Mouse (Mus musculus): ENCODE data around the gene Alox5. TPM values are rescaled to one million over a fixed set of nuclear protein-coding genes. Genes with fewer than 3 reads are reported as not detected.

Alox5 gene
- total RNA-seq, 2 experiments from 2014 or later = 8.7 to 10.3 TPM

DNA sequence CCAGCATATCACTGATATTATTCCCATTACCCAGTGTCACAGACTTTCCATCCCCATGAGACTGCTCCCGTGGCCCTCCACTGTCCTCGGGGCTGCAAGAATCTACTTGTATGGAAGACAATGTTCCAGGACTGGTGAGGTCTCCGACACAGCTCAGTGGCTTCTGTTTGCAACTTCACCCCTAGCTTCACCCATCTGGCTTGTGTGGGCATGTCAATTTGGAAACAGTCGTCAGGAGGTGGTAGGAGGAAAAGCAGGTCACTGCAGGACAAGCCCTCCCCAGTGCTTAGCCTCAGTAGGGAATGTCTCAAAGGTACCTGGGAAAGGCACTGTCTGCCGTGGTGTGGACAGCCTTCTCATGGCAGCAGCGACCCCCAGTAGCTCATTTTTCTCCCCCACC, 41.3 kb downstream of the Alox5 start:
- no peak for DNase-seq (ENCODE audit: low spot score)
- intact Hi-C loops (cut with DNase I) = loop anchor here (5.0 kb wide), 1 partner anchor 278 kb away; no protein-coding TSS in a partner anchor

DNA sequence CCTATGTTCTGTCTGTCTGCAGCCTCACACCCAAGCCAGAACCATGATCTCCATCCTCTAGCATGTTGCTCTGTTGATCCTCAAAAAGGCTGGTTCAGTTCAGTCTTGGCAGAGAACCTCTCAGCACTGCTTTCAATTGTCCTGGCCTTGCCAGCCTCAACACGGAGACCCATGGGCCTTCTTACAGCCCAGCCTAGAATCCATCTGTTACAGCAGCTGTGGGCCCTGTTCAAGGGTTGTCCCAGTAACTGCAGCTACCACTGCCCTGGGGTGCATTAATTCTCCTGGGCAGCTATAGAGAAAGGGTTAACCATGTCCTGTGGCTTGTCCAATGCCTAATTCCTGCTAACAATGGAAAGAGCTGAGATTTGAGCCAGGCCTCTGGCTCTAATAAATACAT, 42.5 kb downstream of the Alox5 start:
- no peak for DNase-seq (ENCODE audit: low spot score)
- intact Hi-C loops (cut with DNase I) = loop anchor here (5.0 kb wide), 1 partner anchor 279 kb away; no protein-coding TSS in a partner anchor

GRCm38 (mm10) chr6:116417518-116418315, 43.3 kb downstream of the Alox5 start:
- no peak for DNase-seq (ENCODE audit: low spot score)
- intact Hi-C loops (cut with DNase I) = loop anchor here (5.0 kb wide), 1 partner anchor 280 kb away; no protein-coding TSS in a partner anchor

GRCm38 (mm10) chr6:116416000-116416552, 44.9 kb downstream of the Alox5 start:
- no peak for DNase-seq (ENCODE audit: low spot score)
- intact Hi-C loops (cut with DNase I) = loop anchor here (5.0 kb wide), 1 partner anchor 281 kb away; no protein-coding TSS in a partner anchor

- intact Hi-C loops (cut with DNase I) = loop anchor here (5.0 kb wide), 1 partner anchor 282 kb away; no protein-coding TSS in a partner anchor
- no peak for DNase-seq (ENCODE audit: low spot score)
Observed at GRCm38 (mm10) chr6:116415126-116415676, 45.8 kb downstream of the Alox5 start.

GRCm38 (mm10) chr6:116412546-116413325, 48.2 kb downstream of the Alox5 start:
- intact Hi-C loops (cut with DNase I) = no loop called here
- DNase-seq (ENCODE audit: low spot score) = no peak

DNA sequence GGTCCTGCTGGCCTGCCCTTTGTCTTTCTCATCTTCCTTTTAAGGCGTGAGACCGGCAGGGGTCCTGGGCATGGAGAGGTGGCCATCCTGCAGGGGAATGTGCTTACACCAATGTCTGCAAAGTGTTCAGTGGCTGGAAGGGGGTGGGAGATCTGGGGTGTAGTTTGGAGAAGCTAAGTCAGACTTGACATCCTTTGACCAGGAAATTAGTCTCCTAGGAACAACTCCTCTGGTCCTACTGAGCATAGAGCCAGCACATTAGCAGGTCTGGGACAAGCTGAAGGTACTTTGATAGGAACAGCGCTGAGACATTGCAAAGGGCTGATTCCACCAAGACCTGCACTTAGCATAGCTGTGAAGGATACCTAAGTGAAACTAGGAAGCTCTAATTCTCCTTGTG, 49.3 kb downstream of the Alox5 start:
- intact Hi-C loops (cut with DNase I) = no loop called here
- no peak for DNase-seq (ENCODE audit: low spot score)

- intact Hi-C loops (cut with DNase I) = no loop called here
- no peak for DNase-seq (ENCODE audit: low spot score)
Observed at GRCm38 (mm10) chr6:116410436-116410835, 50.5 kb downstream of the Alox5 start.

- intact Hi-C loops (cut with DNase I) = no loop called here
- no peak for DNase-seq (ENCODE audit: low spot score)
Observed at GRCm38 (mm10) chr6:116407956-116408657, 52.9 kb downstream of the Alox5 start.

GRCm38 (mm10) chr6:116407216-116407615, 53.8 kb downstream of the Alox5 start:
- no peak for DNase-seq (ENCODE audit: low spot score)
- intact Hi-C loops (cut with DNase I) = no loop called here

DNA sequence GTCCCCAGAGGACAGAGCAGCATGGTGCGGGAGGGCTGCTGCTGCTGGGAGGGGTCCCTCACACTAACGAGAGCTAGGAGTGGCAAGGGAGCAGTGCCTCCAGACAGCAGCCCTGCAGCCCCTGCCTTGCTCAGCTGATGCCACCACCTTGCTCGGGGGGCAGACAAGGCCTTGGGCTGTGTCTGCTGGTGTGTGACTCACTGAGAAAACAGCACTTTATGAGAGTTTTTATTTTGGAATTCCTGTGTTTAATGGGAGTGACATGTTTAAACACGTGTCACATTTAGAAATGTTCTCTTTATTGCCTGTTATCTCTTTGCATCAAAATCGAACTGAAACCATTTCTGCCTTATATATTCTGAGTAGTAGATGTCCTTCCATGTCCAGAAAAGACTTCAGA, 54.3 kb downstream of the Alox5 start:
- DNase-seq (ENCODE audit: low spot score) = no peak
- intact Hi-C loops (cut with DNase I) = no loop called here

- intact Hi-C loops (cut with DNase I) = no loop called here
- no peak for DNase-seq (ENCODE audit: low spot score)
Observed at GRCm38 (mm10) chr6:116406152-116406551, 54.8 kb downstream of the Alox5 start.

DNA sequence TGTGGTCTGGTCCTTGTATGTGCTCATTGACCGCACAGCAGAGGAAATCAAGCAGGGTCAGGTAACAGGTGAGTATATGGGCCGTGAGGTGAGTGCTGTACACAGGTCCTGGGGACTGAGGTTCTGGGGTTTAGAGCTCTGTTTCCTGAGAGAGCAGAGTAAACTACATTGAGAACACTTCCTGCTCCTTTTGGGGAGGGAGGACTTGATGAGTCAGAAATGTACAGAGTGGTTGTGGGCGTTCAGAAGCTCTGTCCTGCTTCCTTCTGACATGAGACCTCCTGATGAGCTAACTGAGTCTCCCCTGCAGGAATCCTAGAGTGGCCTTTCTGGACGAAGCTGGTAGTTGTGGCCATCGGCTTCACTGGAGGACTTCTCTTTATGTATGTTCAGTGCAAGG, 55.3 kb downstream of the Alox5 start:
- DNase-seq (ENCODE audit: low spot score) = no peak
- intact Hi-C loops (cut with DNase I) = no loop called here

GRCm38 (mm10) chr6:116405243-116405642, 55.7 kb downstream of the Alox5 start:
- intact Hi-C loops (cut with DNase I) = no loop called here

GRCm38 (mm10) chr6:116402426-116402825, 58.6 kb downstream of the Alox5 start:
- intact Hi-C loops (cut with DNase I) = no loop called here

More at GRCm38 (mm10) chr6:116405243-116405642, 55.7 kb downstream of the Alox5 start:
- DNase-seq (ENCODE audit: low spot score) = no peak

GRCm38 (mm10) chr6:116401746-116402423, 59.1 kb downstream of the Alox5 start:
- intact Hi-C loops (cut with DNase I) = no loop called here
- DNase-seq (ENCODE audit: low spot score) = no peak

More at GRCm38 (mm10) chr6:116402426-116402825, 58.6 kb downstream of the Alox5 start:
- no peak for DNase-seq (ENCODE audit: low spot score)

GRCm38 (mm10) chr6:116398136-116398535, 62.8 kb downstream of the Alox5 start:
- intact Hi-C loops (cut with DNase I) = no loop called here
- no peak for DNase-seq (ENCODE audit: low spot score)

DNA sequence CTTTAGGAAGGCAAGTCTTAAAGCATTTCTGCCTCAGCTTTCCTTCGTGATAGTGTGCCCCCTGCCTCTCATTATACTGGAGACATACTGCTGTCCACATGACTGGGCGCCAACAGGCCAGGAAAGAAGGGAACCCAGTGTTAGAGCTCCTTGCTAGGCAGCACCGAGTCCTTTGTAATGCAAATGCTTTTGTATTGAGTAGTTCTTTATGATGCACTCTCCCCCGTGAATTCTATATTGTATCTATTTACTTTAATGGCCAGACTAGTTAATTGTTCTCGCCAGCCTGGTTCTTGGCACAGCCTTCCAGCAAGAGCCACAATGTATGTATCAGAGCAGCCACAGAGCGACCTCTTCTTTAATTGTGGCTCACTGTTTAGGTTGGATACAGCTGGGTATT, 63.4 kb downstream of the Alox5 start:
- DNase-seq (ENCODE audit: low spot score) = no peak
- intact Hi-C loops (cut with DNase I) = no loop called here
